Mouse (Mus musculus) megakaryocyte, embryonic 14.5 days (primary cell): ENCODE results near the gene Pibf1.

Source experiments
- FLI1 ChIP-seq: IDR thresholded peaks from 2 replicates; pipeline ENCODE4 v1.6.1; 2012; ENCODE audit warnings: low read length, inconsistent platforms, mixed read lengths
- GATA1 ChIP-seq: IDR thresholded peaks from 3 replicates; pipeline ENCODE4 v1.6.1; 2012; ENCODE audit warnings: mixed read lengths, low read length, inconsistent platforms, borderline replicate concordance

- TF ChIP-seq GATA1 (no peak), FLI1 (no peak)
Measured at GRCm38 (mm10) chr14:99266749-99267148, 167.5 kb downstream of the Pibf1 start.
